Mouse (Mus musculus) limb, embryonic 10.5 days (tissue): ENCODE results near the gene Slc38a9. TPM values are rescaled to one million over a fixed set of nuclear protein-coding genes. Genes with fewer than 3 reads are reported as not detected.

Experiments
- DNase-seq: peaks from one replicate; pipeline ENCODE4 v3.0.0-alpha.2; 2017; ENCODE audit warnings: low spot score
- H3K27ac ChIP-seq: fragments of 300-500 bp; sonication (generic); 2 replicates; pipeline ENCODE4 v1.5.1; 2016; ENCODE audit warnings: mild to moderate bottlenecking
- H3K27me3 ChIP-seq: fragments of 300-500 bp; sonication (generic); 2 replicates; pipeline ENCODE4 v1.6.1; 2016; ENCODE audit warnings: low read depth, mild to moderate bottlenecking; ENCODE audit not compliant: poor library complexity, severe bottlenecking
- H3K36me3 ChIP-seq: fragments of 300-500 bp; sonication (generic); 2 replicates; pipeline ENCODE4 v1.6.1; 2016; ENCODE audit warnings: mild to moderate bottlenecking, moderate library complexity
- H3K4me1 ChIP-seq: fragments of 300-500 bp; sonication (generic); 2 replicates; pipeline ENCODE4 v1.6.1; 2016
- H3K4me3 ChIP-seq: fragments of 300-500 bp; sonication (generic); 2 replicates; pipeline ENCODE4 v1.5.1; 2016; ENCODE audit warnings: mild to moderate bottlenecking, moderate library complexity
- H3K9me3 ChIP-seq: fragments of 300-500 bp; sonication (generic); replicated peaks from 2 replicates; pipeline ENCODE4 v1.6.1; 2016; ENCODE audit warnings: mild to moderate bottlenecking
- WGBS: fragments of 180-500 bp; shearing (Covaris S2); methylation state at CpG from one replicate; pipeline ENCODE4 v1.1.7; 2016; 5-methylcytosine and 5-hydroxymethylcytosine counted together
- polyA plus RNA-seq: library from polyadenylated mRNA; unstranded; fragments of >200 nt; fragmentation: Nextera tagmentation; extraction: Ambion mirVana; gene quantifications from 2 replicates; pipeline ENCODE4 v1.2.1, GENCODE M21; 2016

Slc38a9 gene
- polyA plus RNA-seq, 1 experiment from 2014 or later: 12.8 TPM

DNA sequence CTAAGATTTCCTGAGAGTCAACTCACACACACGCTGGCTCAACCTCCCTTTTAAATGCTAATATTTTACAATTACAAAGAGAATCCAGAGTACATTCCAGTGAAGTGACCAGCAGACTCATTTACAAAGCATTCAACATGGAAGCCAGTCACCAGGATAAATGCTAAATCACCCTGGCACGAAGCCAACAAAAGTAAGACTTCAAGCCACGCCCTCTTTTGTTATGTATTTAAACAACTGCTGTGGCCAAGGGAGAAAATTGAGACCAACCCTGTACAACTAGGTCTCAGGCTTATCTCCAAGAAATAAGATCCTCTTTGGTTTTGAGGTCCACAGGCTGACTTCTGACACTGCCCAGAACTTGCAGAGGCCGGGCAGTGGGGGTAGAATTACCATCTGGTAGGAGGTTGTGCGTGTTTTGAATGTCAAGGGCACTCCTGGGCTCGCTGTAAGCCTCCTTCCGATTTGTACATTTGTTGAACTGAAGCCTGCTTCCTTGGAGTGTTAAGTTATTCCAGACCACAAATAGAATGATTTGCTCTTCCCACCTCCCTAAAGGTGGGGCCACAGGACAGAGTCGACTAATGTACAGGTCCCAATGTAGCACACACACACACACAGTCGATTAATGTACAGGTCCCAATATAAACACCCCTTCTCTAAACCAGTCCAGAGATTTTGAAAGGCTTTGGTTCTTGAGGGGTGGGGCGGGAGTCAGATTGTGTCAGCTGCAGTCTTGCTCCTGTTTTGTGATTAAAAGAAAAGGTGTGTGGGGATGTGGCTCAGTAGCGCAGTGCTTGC lies 110.2 kb downstream of the Slc38a9 start:
- Histone ChIP-seq H3K36me3 (no peaks in the 10 kb centered on the region), H3K27me3 (no peaks in the 10 kb centered on the region), H3K27ac (peak overlapping the region; percentile 36), H3K4me1 (peaks cover 14% of the 10 kb centered on the region), H3K4me3 (no peak overlapping the region), H3K9me3 (0 out of 2 replicates have a peak, but pooled peaks cover 11% of the 10 kb centered on the region)
- no peak for DNase-seq
- WGBS: 61% methylated on average over 11 of the region's 11 CpGs

GRCm38 (mm10) chr13:112771447-112772208 lies 111.1 kb downstream of the Slc38a9 start:
- Histone ChIP-seq H3K4me1 (peaks cover 14% of the 10 kb centered on the region), H3K27ac (no peak overlapping the region), H3K4me3 (no peak overlapping the region), H3K36me3 (no peaks in the 10 kb centered on the region), H3K27me3 (no peaks in the 10 kb centered on the region), H3K9me3 (0 out of 2 replicates have a peak, but pooled peaks cover 11% of the 10 kb centered on the region)
- DNase-seq: no peak
- 53% methylated on average over 15 of the region's 15 CpGs for WGBS

- Histone ChIP-seq H3K4me3 (no peak overlapping the region), H3K36me3 (no peaks in the 10 kb centered on the region), H3K27ac (no peak overlapping the region), H3K27me3 (no peaks in the 10 kb centered on the region), H3K9me3 (0 out of 2 replicates have a peak, but pooled peaks cover 8% of the 10 kb centered on the region), H3K4me1 (peaks cover 14% of the 10 kb centered on the region)
- DNase-seq: no peak
- WGBS: 76% methylated on average over 11 of the region's 11 CpGs
These were observed 111.7 kb downstream of the Slc38a9 start for GRCm38 (mm10) chr13:112772252-112772651.

DNA sequence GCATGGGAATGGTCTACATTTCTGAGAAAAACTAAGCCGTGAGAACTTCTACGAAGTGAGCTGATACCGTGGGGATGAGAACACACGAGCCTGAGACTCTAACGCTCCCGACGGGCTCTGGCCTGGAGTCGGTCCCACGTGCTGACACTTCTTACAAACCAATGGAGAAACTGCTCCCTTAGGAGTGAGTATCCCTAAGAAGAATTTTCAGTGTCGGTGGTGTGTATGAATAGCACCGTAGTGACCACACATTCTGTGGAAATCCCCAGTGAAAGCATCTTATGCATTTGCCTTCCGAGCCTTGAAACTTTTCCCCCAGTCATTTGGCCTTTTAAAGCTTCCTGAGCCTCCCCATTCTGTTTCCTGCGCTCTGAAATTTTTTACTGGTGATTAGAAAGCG lies 112.3 kb downstream of the Slc38a9 start:
- no peaks in the 10 kb centered on the region for H3K36me3 ChIP-seq
- H3K9me3 ChIP-seq: 0 out of 2 replicates have a peak, but pooled peaks cover 2% of the 10 kb centered on the region
- no peak overlapping the region for H3K4me3 ChIP-seq
- WGBS: 84% methylated on average over 14 of the region's 14 CpGs
- H3K27ac ChIP-seq: no peak overlapping the region
- H3K4me1 ChIP-seq: peaks cover 14% of the 10 kb centered on the region
- DNase-seq: no peak
- no peaks in the 10 kb centered on the region for H3K27me3 ChIP-seq

- Histone ChIP-seq H3K9me3 (no peaks in the 10 kb centered on the region), H3K4me1 (peaks cover 14% of the 10 kb centered on the region), H3K4me3 (no peak overlapping the region), H3K27me3 (no peaks in the 10 kb centered on the region), H3K27ac (no peak overlapping the region), H3K36me3 (no peaks in the 10 kb centered on the region)
- 95% methylated on average over 3 of the region's 3 CpGs for WGBS
- DNase-seq: no peak
These were observed 113.6 kb downstream of the Slc38a9 start for GRCm38 (mm10) chr13:112773991-112774675.

DNA sequence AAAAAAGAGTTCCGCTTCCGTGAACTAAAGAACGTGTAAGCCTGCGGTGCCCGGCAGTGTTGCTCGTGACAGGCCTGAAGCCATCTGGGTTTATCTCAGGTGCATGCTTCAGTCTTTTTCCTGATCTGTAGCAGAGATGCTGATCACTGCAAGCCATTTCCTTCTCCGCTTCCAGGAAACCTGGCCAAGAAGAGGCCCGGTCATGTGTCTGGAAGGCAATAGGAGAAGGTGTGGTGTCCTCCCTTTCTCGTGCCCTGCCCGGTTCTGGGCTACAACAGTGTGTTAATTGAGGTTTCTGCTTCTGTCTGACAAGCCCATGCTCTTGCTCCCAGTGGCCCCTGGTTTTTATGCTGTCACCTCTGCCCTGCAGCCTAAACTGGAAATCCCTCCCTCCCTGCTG lies 115.3 kb downstream of the Slc38a9 start:
- H3K27me3 ChIP-seq: no peaks in the 10 kb centered on the region
- H3K4me3 ChIP-seq: no peak overlapping the region
- H3K9me3 ChIP-seq: no peaks in the 10 kb centered on the region
- H3K27ac ChIP-seq: no peak overlapping the region
- no peak for DNase-seq
- H3K36me3 ChIP-seq: no peaks in the 10 kb centered on the region
- WGBS: 93% methylated on average over 10 of the region's 10 CpGs
- peaks cover 8% of the 10 kb centered on the region for H3K4me1 ChIP-seq

DNA sequence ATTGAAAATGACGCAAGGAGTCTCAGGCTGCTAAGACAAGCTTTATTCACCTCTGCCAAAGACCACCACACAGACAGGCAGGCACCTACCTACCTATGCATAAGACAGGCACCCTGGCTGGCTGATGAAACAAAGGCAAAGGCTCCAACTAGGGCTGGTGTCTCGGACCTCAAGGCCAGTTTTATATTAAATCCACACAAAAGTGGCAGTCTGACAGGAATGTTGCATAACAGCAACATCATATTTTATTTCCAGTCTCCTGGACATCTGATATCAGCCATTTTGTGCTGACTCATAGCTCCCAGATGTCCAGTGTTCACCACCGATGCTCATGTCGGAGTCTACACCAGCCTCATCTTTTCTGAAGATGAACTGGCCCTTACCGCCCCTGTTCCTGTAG lies 117.9 kb downstream of the Slc38a9 start:
- WGBS: 90% methylated on average over 5 of the region's 5 CpGs
- Histone ChIP-seq H3K9me3 (no peaks in the 10 kb centered on the region), H3K27ac (no peak overlapping the region), H3K4me1 (no peaks in the 10 kb centered on the region), H3K36me3 (no peaks in the 10 kb centered on the region), H3K27me3 (no peaks in the 10 kb centered on the region), H3K4me3 (no peak overlapping the region)
- no peak for DNase-seq

DNA sequence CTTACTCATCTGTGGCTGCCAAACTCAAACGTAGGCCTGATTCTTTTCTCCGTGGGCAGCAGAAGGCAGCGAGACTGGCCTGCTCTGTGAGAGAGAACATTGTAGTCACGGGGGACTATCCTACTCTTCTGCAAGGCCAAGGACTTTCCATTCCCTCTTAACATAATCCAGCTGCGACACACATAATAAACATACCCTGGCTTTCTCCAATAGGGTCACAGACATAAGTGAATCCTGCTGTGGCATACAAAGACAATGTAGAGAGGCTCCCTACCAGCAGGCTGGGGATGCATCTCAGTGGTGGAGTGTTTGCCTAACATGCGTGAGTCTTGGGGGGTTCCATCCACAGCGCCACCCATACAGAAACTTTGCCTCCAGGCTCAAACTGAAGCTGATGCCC lies 124.8 kb downstream of the Slc38a9 start:
- Histone ChIP-seq H3K27me3 (no peaks in the 10 kb centered on the region), H3K4me3 (no peak overlapping the region), H3K9me3 (no peaks in the 10 kb centered on the region), H3K4me1 (no peaks in the 10 kb centered on the region), H3K36me3 (no peaks in the 10 kb centered on the region), H3K27ac (no peak overlapping the region)
- DNase-seq: no peak
- 82% methylated on average over 7 of the region's 7 CpGs for WGBS

DNA sequence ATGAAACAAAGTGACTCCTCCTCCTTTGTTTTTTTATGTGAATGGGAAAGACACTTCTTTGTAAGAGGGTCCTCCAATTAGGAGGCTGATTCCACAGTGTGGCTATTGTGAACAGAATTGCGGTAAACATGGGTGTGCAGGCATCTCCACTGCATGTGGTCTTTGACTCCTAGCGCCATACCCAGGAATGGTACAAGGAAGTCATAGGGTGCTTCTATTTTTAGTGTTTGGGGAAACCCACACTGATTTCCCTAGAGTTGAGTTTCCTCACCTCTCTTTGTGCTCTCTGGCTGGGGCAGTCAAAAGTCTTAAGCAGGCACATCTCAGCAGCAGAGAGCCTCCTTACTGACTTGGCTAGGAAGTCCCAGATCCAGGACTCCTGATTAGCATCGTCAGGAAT lies 125.6 kb downstream of the Slc38a9 start:
- no peak for DNase-seq
- H3K27ac ChIP-seq: no peak overlapping the region
- H3K27me3 ChIP-seq: no peaks in the 10 kb centered on the region
- WGBS: 87% methylated on average over 3 of the region's 3 CpGs
- no peaks in the 10 kb centered on the region for H3K4me1 ChIP-seq
- no peaks in the 10 kb centered on the region for H3K9me3 ChIP-seq
- H3K4me3 ChIP-seq: no peak overlapping the region
- H3K36me3 ChIP-seq: no peaks in the 10 kb centered on the region

GRCm38 (mm10) chr13:112786942-112787533 lies 126.5 kb downstream of the Slc38a9 start:
- no peaks in the 10 kb centered on the region for H3K4me1 ChIP-seq
- H3K27me3 ChIP-seq: no peaks in the 10 kb centered on the region
- H3K9me3 ChIP-seq: no peaks in the 10 kb centered on the region
- no peak for DNase-seq
- H3K36me3 ChIP-seq: no peaks in the 10 kb centered on the region
- 87% methylated on average over 10 of the region's 10 CpGs for WGBS
- H3K27ac ChIP-seq: no peak overlapping the region
- no peak overlapping the region for H3K4me3 ChIP-seq
